Mouse (Mus musculus): Measurements from ENCODE around the gene Wrnip1.
A peak's percentile ranks its signal among the peaks of the same experiment; 100 is the strongest.

Wrnip1 gene

DNA sequence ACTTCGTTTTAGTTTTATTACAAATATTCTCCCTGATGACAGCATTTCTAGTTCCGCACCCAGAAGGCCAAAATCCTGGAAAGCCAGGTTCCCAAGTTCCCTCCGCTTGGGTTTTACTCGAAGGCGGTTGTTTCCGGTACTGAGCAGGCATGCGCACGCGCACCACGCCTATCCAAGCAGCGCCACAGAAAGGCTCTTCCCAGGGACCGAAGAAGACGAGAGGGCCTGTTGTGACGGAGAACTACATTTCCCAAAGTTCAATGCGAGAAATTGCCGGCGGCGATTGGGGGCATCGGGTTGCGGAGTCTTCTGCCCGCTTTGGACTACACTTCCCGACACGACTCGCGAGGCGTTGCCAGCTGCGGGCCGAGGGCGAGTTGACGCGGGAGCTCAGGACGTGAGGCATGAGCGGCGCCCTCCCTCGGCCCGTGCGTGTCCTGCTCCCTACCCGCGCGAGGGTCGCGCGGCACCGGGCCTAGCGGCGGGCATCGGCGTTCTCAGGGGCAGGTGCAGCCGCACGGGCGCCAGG is at the start of gene Wrnip1:
Wrnip1 (plus strand) TSS at position 346 of the 529 bp plus-strand sequence.
- DNase-seq: peak; percentile 94

DNA sequence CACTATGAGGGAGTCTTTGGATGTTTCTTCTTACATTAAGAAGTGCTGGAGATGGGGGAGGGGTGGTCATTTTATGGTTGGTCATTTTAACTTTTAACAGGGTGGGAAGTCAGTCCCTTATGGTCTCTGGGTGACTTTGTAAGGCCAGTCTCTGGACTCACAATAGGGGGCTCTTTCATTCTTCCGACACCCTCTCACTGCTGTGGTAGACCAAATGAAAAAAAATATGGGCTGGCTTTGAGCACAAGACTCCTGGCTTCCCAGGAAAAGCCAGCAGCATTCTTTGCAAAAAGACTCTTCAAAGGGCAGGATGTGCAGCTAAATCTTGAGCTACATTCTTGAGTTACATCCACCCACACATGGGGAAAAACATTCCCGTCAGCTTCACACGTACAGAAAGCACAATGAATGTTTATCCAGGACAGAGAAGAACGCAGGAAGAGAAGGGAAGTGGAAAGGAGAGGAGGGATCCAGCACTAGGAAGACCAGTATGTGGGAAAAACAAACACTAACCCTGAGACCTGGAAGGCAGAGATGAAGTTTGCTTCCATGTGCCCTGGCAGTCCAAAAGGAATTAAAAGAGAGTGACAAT is 49.7 kb upstream of the Wrnip1 start:
- DNase-seq: no peak

DNA sequence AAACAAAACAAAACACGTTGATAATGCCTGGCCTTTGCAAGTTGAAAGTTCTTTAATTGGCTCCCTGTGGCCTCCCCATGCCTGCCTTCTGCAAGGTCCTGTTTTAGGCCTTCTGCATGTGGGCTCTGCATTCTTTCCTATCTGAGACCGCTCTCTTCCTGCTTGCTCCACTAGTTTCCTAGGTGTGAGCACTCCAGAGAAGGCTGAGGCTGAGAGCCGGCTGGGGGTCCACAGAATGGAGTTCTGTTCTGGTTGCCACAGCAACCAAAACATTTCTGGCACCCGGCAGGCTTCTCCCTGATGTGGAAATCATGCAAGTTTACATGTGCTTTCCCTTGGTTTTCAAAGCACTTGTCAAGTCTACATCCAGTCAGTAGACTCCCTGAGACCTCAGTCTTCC is 42.8 kb upstream of the Wrnip1 start:
- DNase-seq: no peak

DNA sequence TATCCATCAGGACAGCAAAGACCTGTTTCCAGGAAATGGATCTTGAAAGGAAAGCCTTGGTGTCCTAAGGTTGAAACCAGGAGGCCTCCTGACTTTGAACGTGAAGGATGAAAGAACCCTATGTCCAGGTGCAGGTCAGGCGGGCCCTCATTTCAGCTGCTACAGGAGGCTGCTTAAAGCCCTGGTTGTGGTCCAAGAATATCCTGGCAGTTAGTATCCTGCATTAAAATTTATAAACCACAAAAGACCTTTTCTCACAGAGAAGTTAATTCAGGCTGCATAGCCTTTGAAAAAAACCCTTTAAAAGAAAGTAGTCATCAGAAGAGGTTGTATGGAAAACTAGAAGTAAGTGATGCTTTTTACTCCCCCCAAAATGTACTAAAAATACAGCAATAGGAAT is 41.0 kb upstream of the Wrnip1 start:
- DNase-seq: no peak

DNA sequence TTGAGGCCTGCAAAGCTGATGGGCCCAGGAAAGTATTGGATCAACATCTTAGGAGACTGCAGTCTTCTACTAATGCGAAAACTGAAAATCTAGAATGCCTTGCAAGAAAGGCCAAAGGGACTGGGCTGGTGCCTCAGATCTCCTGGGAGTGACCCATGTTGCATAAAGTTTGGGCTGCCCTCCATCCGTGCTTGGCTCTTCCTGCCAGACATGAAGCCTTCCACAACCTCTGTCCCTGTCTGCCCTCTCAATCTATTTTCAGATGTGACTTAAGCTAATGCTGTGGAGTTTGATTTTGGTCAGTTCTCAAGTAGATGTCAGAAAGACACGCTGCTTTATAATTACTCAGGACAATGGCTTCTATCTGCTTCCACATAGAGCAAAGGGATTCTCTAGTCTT is 38.7 kb upstream of the Wrnip1 start:
- DNase-seq: no peak

DNA sequence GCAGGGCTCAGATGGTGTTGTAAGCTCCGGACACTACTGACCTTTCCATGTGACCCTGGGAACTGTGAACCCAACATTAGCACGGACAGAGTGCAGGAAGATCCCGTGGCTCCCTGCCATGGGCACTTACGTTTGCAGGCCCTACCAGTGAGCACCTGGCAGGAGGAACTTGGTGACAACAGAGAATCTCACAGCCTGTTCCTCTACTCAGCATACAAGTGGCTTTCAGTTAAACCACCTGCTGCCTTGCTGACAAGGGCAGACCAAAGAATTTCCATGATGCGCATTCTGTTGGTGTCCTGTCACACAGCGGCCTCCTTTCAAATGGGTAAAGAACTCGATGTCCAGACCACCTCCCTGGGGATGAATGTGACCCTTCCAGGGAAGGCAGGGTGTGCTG is 37.4 kb upstream of the Wrnip1 start:
- peak; percentile 4 for DNase-seq

DNA sequence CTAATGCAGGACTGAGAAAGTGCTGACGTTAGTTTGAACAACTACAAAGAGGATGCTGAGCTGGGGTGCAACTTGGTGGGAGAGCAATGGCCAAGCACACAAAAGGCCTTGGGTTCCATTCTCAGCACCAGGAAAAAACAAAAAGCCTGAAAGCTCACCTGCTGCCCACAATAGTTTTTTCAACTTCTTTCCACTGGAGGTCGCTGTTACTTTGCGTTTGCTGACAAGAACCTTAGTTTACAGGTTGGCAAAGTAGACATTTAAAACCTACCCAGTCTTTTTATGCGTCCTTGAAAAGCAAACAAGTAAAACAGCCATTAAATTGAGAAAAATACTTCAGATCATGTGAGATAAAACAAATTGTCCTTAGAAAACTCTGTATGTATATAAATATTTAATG is 33.7 kb upstream of the Wrnip1 start:
- peak; percentile 41 for DNase-seq

DNA sequence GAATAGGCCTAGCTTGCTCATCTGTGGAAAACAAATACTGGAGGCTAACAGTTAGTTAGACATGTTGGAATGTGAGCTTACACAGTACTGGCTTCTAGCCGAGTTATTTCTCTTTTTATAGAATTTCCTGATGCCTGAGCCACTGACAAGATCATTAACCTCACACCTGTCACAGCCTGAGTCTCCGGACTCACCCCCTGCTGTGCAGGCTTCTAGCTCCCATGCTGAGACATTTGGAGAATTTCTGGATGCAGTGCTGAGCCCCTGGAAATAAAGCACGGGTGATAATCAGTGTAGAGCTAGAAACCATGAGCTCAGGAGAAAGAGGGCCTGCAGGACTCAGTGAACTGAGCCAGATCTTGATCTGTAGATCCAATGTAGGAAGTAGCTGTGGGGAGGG is 31.9 kb upstream of the Wrnip1 start:
- no peak for DNase-seq

DNA sequence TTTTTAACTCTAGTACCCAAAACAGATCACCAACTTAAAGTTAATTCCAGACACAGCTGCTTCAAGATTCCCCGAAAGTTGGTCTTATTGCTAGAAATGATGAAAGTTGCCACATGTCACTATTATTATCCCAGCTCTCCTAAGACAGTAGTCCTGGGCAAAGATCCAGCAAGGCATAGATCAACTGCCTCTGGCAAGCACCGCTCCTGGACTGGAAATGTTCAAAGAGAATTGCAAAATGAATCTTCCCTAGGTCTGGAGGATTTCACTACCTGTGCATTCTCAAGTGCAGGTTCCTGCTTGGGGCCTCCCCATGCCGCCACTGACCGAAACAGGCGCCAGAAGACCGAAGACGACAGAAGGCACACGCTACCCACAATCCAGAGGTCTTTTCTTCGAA is 25.9 kb upstream of the Wrnip1 start:
- DNase-seq: no peak

DNA sequence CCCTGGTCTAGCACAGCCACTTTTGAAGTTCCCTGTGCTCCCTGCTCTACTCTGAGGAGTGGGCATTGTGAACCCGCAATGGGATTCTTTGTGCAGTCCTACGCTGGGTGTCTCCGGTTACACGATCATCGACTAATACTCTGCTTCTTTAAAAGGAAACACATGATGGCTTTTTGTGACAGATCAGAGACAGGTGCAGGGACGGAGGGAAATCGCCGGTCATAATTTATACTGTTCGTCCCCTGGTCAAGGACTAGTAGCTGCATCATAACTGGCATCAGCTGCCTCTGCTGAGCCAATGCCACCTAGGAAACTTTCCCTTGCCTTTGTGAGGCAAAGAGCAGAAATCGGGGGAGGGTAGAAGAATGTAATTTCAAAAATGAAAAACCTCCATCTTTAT is 25.5 kb upstream of the Wrnip1 start:
- no peak for DNase-seq

DNA sequence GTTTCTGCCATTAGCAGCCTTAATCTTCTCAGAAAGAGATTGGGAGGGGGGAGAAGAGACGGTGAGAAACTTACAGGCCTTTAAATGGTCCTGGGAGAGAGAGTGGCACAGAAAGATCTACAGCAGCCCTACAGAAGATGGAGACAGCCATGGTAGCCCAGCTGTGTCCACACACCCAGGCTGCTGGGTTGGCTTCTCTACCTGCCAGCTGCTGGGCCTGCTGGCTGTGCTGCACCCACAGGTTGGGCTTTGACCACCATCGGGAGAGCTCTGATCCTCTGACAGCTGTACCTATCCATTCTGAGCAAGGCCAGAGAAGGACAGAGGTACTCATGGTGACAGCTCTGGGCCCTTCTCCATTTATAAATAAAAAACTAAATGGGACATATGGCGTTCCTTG is 23.0 kb upstream of the Wrnip1 start:
- no peak for DNase-seq

DNA sequence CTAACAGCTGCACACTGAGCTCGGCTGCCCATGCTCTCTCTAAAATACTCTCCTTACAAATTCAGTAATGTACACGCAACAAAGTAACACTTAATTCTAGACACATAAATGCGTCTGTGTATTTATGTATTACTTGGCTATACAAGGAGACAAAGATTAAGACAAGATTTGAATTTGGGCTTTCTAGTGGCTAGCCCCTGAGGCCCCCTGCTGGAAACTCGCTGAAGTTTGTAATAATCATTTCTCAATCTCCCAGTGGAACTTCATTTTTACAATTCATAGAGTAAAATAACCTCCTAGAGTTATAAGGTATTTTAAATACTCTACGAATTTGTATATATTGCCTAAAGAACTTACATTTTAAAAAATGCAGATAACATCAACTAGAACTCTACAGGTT is 18.8 kb upstream of the Wrnip1 start:
- no peak for DNase-seq

DNA sequence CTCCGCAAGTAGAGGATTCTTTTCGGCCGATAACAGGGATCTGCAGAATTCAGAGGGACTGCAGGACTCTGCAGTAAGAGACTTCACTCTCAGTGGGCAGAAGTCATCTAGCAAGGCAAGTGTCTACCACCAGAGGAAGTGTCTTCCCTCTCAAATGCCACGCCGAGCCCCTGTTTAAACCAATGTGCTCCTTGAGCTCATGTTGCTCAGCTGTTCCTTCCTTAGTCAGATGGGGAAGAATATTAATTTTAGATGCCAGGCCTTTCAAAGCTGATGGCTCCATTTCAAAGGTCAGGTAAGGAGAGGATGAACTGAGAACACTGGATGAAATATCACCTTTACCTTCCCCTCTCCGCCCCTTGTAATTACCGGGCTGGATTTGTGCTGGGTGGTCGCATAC is 18.0 kb upstream of the Wrnip1 start, which contains the start of gene Mylk4:
Mylk4 (minus strand) TSS at position 139 of the 400 bp plus-strand sequence.
- no peak for DNase-seq

DNA sequence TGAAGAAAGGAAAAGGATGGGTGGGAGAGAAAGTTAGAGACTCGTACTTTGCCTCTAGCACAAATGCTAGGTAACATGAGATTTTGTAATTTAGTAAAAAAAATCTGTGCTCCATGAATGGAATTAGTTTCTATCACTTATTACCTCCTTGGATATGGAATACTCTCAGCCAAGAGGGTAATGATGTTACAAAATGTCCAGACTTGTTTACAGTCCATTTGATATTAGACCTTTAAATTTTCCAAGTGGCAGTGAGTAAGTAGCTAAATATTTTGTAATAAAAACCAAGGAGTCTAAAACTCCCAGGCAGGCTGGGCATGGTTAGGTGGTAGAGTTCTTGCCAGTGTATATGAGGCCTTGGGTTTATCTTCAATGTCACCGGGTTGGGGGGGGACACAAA is 14.3 kb upstream of the Wrnip1 start:
- DNase-seq: no peak

DNA sequence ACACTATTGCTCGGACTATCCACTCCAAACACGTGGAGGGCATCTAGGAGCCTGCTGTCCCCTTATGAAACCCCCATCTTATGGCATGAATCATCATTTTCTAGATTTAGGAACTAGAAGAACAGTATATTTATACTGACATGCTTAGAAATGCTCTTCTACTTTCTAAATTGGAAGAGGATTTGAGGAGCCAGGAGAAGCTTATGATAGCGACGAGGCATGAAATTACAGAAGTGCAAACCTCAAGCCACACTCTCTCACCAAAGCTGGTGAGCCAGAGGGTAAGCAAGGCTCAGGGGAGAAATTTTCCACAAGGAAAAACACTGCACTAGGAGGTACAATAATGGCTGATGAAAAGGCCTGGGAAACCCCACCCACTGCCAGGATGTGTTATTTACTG is 12.1 kb upstream of the Wrnip1 start:
- DNase-seq: no peak

DNA sequence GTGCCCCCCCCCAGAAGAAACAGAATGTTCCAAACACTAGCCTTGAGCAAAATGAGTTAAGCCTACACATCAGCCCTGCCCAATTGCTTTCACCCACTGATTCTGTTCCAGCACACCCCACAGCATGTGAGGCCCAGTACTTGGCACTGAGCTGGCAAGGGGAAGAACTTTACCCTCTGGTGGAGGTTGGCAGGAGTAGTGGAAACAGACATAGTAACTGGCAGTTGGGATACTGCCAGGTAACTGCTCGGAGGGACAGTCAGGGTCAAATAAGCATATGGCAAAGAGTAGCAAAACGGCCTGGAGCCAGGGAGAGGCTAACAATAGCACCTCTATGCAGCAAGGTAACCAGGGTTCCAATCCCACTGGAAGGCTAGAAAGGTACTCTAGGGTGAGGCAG is 7.2 kb upstream of the Wrnip1 start:
- no peak for DNase-seq

DNA sequence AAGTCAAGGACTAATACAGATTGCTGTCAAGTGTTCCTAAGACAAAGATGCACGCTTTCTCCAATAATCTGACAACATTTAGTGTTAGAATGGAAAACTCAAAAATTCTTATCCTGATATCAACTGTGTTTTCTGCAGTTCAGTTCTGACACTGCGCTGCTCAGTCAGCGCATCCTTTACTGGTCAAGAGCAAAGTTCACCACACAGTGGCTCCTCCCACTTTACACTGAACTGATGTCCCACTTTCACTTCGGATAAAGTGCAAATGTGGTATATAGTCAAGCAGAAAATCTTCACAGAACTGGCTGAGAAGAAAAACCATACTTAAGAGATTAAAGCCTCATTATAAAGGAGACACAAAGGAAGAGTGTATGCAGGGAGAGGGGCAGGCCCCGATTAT is 6.7 kb upstream of the Wrnip1 start:
- DNase-seq: no peak

DNA sequence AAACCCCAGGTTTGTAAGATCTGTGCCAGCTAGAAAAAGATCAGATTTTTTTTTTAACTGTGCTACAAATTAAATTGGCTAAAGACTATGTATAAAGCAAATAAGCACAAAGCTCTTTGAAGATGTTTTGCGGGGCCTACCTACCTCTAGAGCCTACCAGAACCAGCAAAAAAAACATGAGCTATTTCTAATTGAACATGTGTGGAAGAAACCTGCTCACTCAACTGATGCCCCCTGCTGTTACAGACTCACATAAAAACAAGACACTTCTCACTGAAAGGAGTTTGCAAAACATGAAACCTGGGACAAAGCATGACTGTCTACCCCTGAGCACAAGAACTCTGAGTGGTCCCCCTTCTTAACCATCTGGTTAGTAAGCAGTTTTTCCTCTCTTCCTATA is 4.8 kb upstream of the Wrnip1 start:
- no peak for DNase-seq

DNA sequence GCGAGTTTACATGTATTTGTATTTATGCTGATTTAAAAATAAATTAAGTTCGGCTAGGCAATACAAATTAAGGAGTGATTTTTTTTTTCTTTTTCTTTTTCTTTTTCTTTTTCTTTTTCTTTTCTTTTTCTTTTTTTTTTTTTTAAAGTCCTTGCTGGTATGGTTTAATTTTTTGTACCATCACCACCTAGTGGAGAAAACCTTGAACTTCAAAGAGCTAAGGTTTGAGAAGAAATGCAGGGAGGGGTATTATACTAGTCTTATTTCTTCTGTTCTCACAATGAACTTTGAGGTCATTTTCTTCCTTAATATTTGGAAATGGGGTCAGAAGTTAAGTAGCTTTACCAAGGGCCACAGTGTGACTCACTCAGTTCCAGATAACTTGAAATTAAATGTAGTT is 2.7 kb upstream of the Wrnip1 start:
- no peak for DNase-seq

DNA sequence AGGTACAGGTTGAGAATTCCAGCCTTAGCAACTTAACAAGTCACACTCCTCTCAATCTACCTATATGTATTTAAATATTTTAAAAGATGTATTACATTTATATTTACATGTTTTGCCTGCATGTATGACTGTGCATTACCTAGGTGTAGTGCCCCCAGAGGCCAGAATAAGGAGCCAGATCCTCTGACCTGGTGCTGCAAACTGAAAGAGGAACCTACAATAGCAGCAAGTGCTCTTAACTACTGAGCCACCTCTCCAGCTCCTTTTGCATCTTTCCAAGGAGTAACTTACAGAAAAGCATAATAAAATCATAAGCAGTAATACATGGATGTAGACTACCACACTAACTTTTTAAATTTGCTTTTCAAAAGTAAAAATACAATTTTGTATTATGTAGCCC is 979 bp upstream of the Wrnip1 start:
- DNase-seq: peak; percentile 44

DNA sequence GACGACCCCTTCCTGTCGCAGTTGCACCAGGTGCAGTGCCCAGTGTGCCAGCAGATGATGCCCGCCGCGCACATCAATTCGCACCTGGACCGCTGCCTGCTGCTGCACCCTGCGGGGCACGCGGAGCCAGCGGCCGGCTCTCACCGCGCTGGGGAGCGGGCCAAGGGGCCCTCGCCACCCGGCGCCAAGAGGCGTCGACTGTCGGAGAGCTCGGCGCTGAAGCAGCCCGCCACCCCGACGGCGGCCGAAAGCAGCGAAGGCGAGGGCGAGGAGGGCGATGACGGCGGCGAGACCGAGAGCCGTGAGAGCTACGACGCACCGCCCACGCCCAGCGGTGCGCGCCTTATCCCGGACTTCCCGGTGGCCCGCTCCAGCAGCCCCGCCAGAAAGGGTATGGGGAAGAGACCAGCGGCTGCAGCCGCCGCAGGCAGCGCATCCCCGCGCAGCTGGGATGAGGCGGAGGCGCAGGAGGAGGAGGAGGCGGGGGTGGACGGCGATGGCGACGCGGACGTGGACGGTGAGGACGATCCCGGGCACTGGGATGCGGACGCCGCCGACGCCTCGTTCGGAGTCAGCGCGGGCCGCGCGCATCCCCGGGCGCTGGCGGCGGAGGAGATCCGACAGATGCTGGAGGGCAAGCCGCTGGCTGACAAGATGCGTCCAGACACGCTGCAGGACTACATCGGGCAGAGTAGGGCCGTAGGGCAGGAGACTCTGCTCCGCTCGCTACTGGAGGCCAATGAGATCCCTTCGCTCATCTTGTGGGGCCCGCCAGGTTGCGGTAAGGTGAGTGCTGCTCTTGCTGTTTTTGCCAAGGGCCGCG is 632 bp downstream of the Wrnip1 start, which contains the start of gene D930007J09Rik:
D930007J09Rik (minus strand) TSS at position 591 of the 823 bp plus-strand sequence.
- DNase-seq: peak; percentile 40

DNA sequence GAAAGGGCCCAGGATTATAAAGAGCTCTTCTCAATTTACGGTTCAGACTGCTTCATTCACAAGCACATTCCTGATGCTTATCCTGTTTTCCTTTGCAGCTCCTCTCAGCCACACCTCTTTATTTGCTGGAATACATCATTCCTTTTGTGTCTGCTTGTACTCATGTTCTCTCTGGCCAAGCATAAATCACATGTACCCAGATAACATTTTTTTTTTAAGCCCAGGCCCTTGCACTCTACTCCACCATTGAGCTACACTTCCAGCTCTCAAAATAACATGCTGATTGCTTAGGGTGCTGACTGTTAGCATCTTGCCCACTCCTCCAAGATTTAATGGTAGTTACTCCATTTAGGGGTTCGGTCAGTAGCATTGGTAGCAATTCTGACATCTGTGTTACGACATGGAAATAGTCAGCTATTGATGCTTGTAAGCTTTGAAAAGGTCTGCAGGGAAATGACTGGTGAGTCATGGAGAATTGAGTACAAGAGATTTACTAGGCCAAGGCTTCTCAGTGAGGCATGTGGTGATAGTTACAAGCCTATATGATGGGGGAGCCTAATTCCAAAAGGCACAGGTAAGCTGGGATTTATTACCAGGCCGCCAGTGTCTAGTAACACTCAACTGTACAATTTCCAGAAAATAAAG is 2.0 kb downstream of the Wrnip1 start:
- DNase-seq: no peak

DNA sequence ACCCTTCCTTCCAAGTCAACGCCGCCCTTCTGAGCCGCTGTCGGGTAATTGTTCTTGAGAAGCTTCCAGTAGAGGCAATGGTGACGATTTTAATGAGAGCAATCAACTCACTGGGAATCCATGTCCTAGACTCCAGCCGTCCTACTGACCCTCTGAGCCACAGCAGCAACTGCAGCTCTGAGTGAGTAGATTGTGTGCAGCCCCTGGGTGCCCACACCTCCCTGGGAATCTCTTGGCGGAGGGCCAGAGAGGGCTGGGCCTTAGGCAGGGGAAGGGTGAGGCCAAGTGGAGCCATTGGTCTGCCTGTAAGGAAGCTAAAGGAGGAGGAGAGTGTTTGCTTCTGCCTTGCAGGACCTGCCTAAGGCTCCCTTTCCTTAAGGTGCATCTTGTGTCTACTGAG is 5.0 kb downstream of the Wrnip1 start:
- no peak for DNase-seq

DNA sequence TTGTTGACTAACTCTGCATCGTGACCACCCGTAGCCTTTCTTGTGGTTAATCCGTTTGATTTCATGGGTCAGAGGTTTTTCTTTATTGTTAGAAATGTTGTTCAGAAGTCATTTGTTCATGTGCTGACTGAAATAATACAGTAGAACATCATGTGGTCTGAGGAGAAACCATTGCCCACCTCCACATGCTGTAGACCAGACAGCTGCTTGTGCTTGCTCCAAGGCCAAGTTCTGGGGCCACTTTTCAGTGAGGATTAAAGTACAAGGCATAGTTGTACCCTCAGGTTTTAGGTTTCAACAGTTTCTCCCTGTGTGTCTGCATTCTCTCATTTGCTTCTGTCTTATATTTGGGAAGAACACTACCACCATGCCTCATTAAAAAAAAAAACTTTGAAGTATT is 5.8 kb downstream of the Wrnip1 start:
- no peak for DNase-seq
